In the genomic region with DNA sequence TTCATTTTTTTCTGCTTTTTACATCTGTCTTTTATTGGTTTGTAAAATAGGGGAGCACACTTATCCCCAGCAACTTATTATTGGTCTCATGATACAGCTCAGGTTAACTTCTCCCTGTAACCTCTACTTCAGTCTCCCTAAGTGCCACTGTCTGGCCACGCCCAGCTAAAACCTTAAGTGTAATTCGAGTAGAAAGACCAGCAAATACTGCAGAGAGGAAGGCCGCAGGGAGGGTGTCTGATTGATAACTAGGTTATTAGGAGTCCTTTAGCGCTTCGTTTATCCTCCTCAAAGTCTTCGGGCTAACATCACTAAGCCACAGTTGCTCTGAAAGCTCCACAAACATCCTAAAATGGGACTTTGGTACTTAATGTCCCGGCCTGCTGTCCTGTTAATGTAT, we compare ENCODE assay signal across 9 mouse cellular contexts. TPM values are rescaled to one million over a fixed set of nuclear protein-coding genes. Genes with fewer than 3 reads are reported as not detected.
DNase-seq lines count a peak whose midpoint lies in the region; ATAC-seq and TF ChIP-seq lines count a peak whose summit lies in the region.
"Had no signal": no experiment of that assay in that cellular context is flagged by ENCODE, and none has a peak within 500 bp of the region (broad histone marks: within the 10 kb centered on the region; RNA-seq: fewer than 3 reads in every experiment).

No protein-coding gene starts in this region.

- H3K27me3 ChIP-seq in kidney, adult 2 months (replicated peaks; ENCODE audit: control insufficient read depth, insufficient read depth, low read length), result no peaks in the 10 kb centered on the region
- peaks cover 32% of the 10 kb centered on the region for H3K27me3 ChIP-seq in hindbrain, embryonic 13.5 days
- H3K27me3 ChIP-seq in midbrain, embryonic 13.5 days, result peaks cover 31% of the 10 kb centered on the region

- peak overlapping the region; percentile 88 for H3K4me2 ChIP-seq in hindbrain, embryonic 13.5 days
- H3K4me2 ChIP-seq in midbrain, embryonic 13.5 days (replicated peaks), result peak overlapping the region; percentile 84

- TF ChIP-seq CTCF in kidney, adult 2 months (conservative IDR thresholded peaks at IDR 0.05; ENCODE audit: insufficient read depth, insufficient read length, low read depth, low read length), result no peak

- DNase-seq in kidney, adult 2 months, result no peak
- no peak for DNase-seq in kidney, adult 11 months
- DNase-seq in frontal cortex, adult 2 months (ENCODE audit: extremely low spot score in 1 of 2, low spot score in 1 of 2), result no peak
- DNase-seq in layer of hippocampus, postnatal 14 days (ENCODE audit: low spot score in 2 of 2), result no peak
- DNase-seq in adrenal gland, postnatal 36 days, result no peak

- TF ChIP-seq POLR2A in kidney, adult 2 months (IDR thresholded peaks at IDR 0.05; ENCODE audit: low read depth, low read length), result no peak

- no peaks in the 10 kb centered on the region for H3K9me3 ChIP-seq in hindbrain, embryonic 13.5 days
- no peaks in the 10 kb centered on the region for H3K9me3 ChIP-seq in midbrain, embryonic 13.5 days

- H3K4me3 ChIP-seq in kidney, adult 2 months (ENCODE audit: insufficient read depth, low read depth, low read length), result peak overlapping the region; percentile 41
- peak overlapping the region; percentile 62 for H3K4me3 ChIP-seq in hindbrain, embryonic 13.5 days
- peak overlapping the region; percentile 61 for H3K4me3 ChIP-seq in midbrain, embryonic 13.5 days (replicated peaks)

- H3K27ac ChIP-seq in kidney, adult 2 months (ENCODE audit: insufficient read depth, low read depth, low read length), result no peak overlapping the region
- no peak overlapping the region for H3K27ac ChIP-seq in hindbrain, embryonic 13.5 days
- H3K27ac ChIP-seq in midbrain, embryonic 13.5 days, result no peak overlapping the region

- no peaks in the 10 kb centered on the region for H3K4me1 ChIP-seq in kidney, adult 2 months (ENCODE audit: control insufficient read depth, insufficient read depth, low read length)
- H3K4me1 ChIP-seq in hindbrain, embryonic 13.5 days (replicated peaks), result peaks cover 8% of the 10 kb centered on the region
- peaks cover 8% of the 10 kb centered on the region for H3K4me1 ChIP-seq in midbrain, embryonic 13.5 days (replicated peaks)

- no peaks in the 10 kb centered on the region for H3K36me3 ChIP-seq in kidney, adult 2 months (ENCODE audit: control insufficient read depth, insufficient read depth, low read length)
- H3K36me3 ChIP-seq in hindbrain, embryonic 13.5 days, result no peaks in the 10 kb centered on the region
- H3K36me3 ChIP-seq in midbrain, embryonic 13.5 days, result no peaks in the 10 kb centered on the region

- 0 out of 2 replicates have a peak, but pooled peaks have one; percentile 3 for ATAC-seq in common myeloid progenitor, adult 5-6 weeks (replicated peaks; ENCODE audit: low read depth, poor library complexity, severe bottlenecking)
- ATAC-seq in hindbrain, embryonic 13.5 days (ENCODE audit: low FRiP score), result no peak
- no peak for ATAC-seq in midbrain, embryonic 13.5 days

- 0 out of 2 replicates have a peak overlapping the region, but pooled peaks have one; percentile 69 for H3K9ac ChIP-seq in hindbrain, embryonic 13.5 days
- peak overlapping the region; percentile 67 for H3K9ac ChIP-seq in midbrain, embryonic 13.5 days (replicated peaks)

- WGBS in kidney, adult 2 months, result 13% methylated on average over 7 of the region's 7 CpGs
- 5% methylated on average over 7 of the region's 7 CpGs for WGBS in hindbrain, embryonic 13.5 days
- WGBS in midbrain, embryonic 13.5 days, result 1% methylated on average over 7 of the region's 7 CpGs

RNA-seq across cellular contexts. Expression of a gene that starts 0.4 kb away (rescaled TPM):
- polyA plus RNA-seq in kidney, adult 2 months (2012; rRNA removed), result not detected in 2 replicates
- not detected in 2 replicates for total RNA-seq in common myeloid progenitor, adult 5-6 weeks (2017)
- 0.18 and 0.38 TPM in 2 replicates for polyA plus RNA-seq in hindbrain, embryonic 13.5 days (2015; fragmentation: Nextera tagmentation; extraction: Ambion mirVana)
- polyA plus RNA-seq in midbrain, embryonic 13.5 days (2015; fragmentation: Nextera tagmentation; extraction: Ambion mirVana), result not detected in 2 replicates
- 0.18 and 0.48 TPM in 2 replicates for polyA plus RNA-seq in frontal cortex, adult 2 months (2012; rRNA removed)
- total RNA-seq in layer of hippocampus, postnatal 14 days (2021), result under 1 TPM in 1 of 2 experiments, not detected in 1; 0.37 TPM
- total RNA-seq in adrenal gland, postnatal 36 days (2021), result under 1 TPM in 1 of 2 experiments, not detected in 1; 0.76 TPM
- total RNA-seq: MEL had no signal
